Mouse (Mus musculus): ENCODE data around the gene Ccdc40. TPM values are rescaled to one million over a fixed set of nuclear protein-coding genes. Genes with fewer than 3 reads are reported as not detected.

Ccdc40 gene
- polyA plus RNA-seq, 1 experiment from 2014 or later, result 0.13 TPM

DNA sequence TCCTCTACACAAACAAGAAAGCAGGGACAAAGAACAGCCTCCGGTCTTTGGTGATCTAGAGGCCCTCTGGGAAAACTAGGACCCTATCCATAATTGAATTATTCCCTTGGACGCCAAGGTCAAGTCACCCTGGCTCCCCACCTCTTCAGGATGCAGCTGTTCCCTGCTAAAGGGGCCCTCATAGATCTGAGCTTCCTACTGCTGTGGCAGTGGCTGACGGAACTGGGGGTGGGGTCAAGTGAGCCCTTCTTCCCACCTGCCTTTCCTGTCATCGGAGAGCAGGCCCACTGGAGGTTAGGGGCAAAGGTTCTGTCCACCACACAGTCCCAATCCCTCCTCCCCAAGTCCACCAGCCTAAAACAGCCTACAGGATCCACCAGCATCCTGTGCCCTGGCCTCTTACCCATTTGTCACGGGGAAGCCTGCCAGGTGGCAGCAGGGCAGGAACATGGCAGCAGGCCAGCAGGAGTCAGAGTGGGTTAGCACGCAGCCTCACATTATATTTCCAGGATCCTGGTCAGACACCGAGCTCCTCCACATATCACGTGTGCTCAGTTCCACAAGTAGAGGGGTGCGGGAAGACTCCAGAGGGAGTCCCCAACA is 12.4 kb upstream of the Ccdc40 start:
- DNase-seq (ENCODE audit: low read depth, low spot score), result no peak
- H3K27me3 ChIP-seq, result no peaks in the 10 kb centered on the region
- POLR2A ChIA-PET, result no interaction called here
- TF ChIP-seq CTCF (IDR thresholded peaks at IDR 0.05), result no peak
- in situ Hi-C loops (cut with MboI; ENCODE audit: low pct_unique_long_range_greater_than_20kb), result no loop called here
- no peak for ATAC-seq
- CTCF ChIA-PET, result interaction anchor here (0.9 to 3.3 kb wide), 5 partner anchors 9 to 51 kb away, joined by 3 to 22 read pairs (median 4); partner anchors contain the start of gene Gaa

GRCm38 (mm10) chr11:119217861-119218260 is 10.5 kb upstream of the Ccdc40 start:
- POLR2A ChIA-PET, result no interaction called here
- no peaks in the 10 kb centered on the region for H3K27me3 ChIP-seq
- CTCF ChIA-PET, result interaction anchor here (2.6 kb wide), 1 partner anchor 12 kb away, joined by 10 read pairs; no protein-coding TSS in a partner anchor
- TF ChIP-seq CTCF (IDR thresholded peaks at IDR 0.05), result no peak
- no peak for ATAC-seq
- DNase-seq (ENCODE audit: low read depth, low spot score), result no peak
- in situ Hi-C loops (cut with MboI; ENCODE audit: low pct_unique_long_range_greater_than_20kb), result no loop called here

- DNase-seq (ENCODE audit: low read depth, low spot score), result no peak
- in situ Hi-C loops (cut with MboI; ENCODE audit: low pct_unique_long_range_greater_than_20kb), result no loop called here
- TF ChIP-seq CTCF (IDR thresholded peaks at IDR 0.05), result no peak
- H3K27me3 ChIP-seq, result no peaks in the 10 kb centered on the region
- ChIA-PET CTCF (interaction anchor here (1.2 to 2.6 kb wide), 2 partner anchors 13 to 14 kb away, joined by 5 to 10 read pairs; no protein-coding TSS in a partner anchor), POLR2A (no interaction called here)
- no peak for ATAC-seq
These were observed 8.4 kb upstream of the Ccdc40 start for GRCm38 (mm10) chr11:119219816-119220465.

- ChIA-PET CTCF (interaction anchor here (1.0 kb wide), 1 partner anchor 15 kb away, joined by 4 read pairs; no protein-coding TSS in a partner anchor), POLR2A (interaction anchor here (1.0 kb wide), 1 partner anchor 13 kb away, joined by 3 read pairs; no protein-coding TSS in a partner anchor)
- in situ Hi-C loops (cut with MboI; ENCODE audit: low pct_unique_long_range_greater_than_20kb), result no loop called here
- ATAC-seq, result no peak
- no peaks in the 10 kb centered on the region for H3K27me3 ChIP-seq
- no peak for DNase-seq (ENCODE audit: low read depth, low spot score)
- TF ChIP-seq CTCF (IDR thresholded peaks at IDR 0.05), result no peak
These were observed 6.4 kb upstream of the Ccdc40 start for GRCm38 (mm10) chr11:119221812-119222510.

DNA sequence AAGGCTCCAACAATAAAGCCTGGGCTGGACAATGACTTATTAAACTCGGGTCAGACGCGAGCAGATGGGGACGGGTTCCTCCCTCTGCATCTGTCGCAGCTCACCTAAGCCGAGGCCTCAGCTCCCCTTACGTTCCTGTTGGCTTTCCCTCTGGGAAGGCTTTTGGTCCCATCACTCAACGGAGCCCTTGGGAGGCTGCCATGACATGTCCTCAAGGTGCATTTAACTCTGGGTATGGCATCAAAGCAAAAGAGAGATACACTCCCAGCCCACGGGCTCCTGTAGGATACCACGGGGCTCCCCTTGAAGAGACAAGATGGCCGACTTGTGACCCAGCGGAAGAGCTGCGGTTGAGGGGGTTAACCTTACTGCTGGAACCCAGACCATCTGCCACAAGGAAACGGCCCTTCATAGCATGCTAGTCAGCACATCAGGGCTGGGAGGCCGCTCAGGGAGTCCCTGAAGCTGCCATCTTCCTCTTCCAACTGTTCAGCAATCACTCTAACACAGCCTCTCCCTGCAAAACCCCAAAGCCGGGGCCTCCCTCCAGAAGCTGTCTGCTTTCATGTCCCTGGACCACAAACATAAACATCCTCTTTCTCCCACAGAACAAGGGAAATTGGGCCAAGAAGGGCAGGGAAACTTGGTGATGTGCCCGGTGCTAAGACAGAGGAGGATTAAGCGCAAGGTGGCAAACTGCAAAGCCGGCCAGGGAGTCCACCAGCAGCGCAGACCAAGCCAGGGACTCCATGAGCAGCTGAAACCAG is 5.1 kb upstream of the Ccdc40 start:
- DNase-seq (ENCODE audit: low read depth, low spot score), result no peak
- ChIA-PET POLR2A (no interaction called here), CTCF (interaction anchor here (3.1 kb wide), 1 partner anchor 17 kb away, joined by 13 read pairs; no protein-coding TSS in a partner anchor)
- in situ Hi-C loops (cut with MboI; ENCODE audit: low pct_unique_long_range_greater_than_20kb), result no loop called here
- no peak for TF ChIP-seq CTCF (IDR thresholded peaks at IDR 0.05)
- no peaks in the 10 kb centered on the region for H3K27me3 ChIP-seq
- ATAC-seq, result no peak

DNA sequence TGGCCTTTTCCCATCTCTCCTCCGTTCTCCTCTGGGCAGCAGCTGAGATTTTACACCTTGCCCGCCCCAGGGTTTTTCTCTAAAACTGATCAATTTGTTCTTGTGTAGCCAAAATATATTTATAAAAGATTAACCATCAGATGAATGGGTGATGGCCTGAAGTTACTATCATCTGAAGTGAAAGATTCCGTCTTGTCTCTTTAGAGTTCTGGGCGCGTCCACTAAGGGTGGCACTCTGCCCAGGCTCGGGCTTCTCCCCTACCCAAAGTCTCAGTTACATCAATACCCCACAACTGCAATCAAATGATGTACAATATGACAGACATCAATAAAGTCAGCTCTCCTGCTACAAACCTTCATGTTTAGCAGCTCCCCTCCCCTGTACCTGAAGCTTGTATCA is 3.4 kb upstream of the Ccdc40 start:
- CTCF ChIA-PET, result interaction anchor here (0.8 to 3.1 kb wide), 2 partner anchors 9 to 18 kb away, joined by 4 to 13 read pairs; no protein-coding TSS in a partner anchor
- POLR2A ChIA-PET, result interaction anchor here (0.8 kb wide), 1 partner anchor 9 kb away, joined by 3 read pairs; no protein-coding TSS in a partner anchor
- no peak for ATAC-seq
- in situ Hi-C loops (cut with MboI; ENCODE audit: low pct_unique_long_range_greater_than_20kb), result no loop called here
- no peak for TF ChIP-seq CTCF (IDR thresholded peaks at IDR 0.05)
- no peaks in the 10 kb centered on the region for H3K27me3 ChIP-seq
- no peak for DNase-seq (ENCODE audit: low read depth, low spot score)

GRCm38 (mm10) chr11:119225634-119226033 is 2.7 kb upstream of the Ccdc40 start:
- no peak for DNase-seq (ENCODE audit: low read depth, low spot score)
- no peak for ATAC-seq
- ChIA-PET POLR2A (interaction anchor here (0.8 kb wide), 1 partner anchor 9 kb away, joined by 3 read pairs; no protein-coding TSS in a partner anchor), CTCF (interaction anchor here (3.1 kb wide), 1 partner anchor 19 kb away, joined by 13 read pairs; no protein-coding TSS in a partner anchor)
- in situ Hi-C loops (cut with MboI; ENCODE audit: low pct_unique_long_range_greater_than_20kb), result no loop called here
- H3K27me3 ChIP-seq, result peaks cover 5% of the 10 kb centered on the region
- no peak for TF ChIP-seq CTCF (IDR thresholded peaks at IDR 0.05)

- peaks cover 8% of the 10 kb centered on the region for H3K27me3 ChIP-seq
- ATAC-seq (no peak), DNase-seq (ENCODE audit: low read depth, low spot score) (no peak)
- ChIA-PET CTCF (interaction anchor here (0.8 to 1.5 kb wide), 4 partner anchors 8 to 24 kb away, joined by 3 to 10 read pairs (median 4); no protein-coding TSS in a partner anchor), POLR2A (interaction anchor here (1.6 kb wide), 1 partner anchor 21 kb away, joined by 4 read pairs; no protein-coding TSS in a partner anchor)
- in situ Hi-C loops (cut with MboI; ENCODE audit: low pct_unique_long_range_greater_than_20kb), result no loop called here
- TF ChIP-seq CTCF (IDR thresholded peaks at IDR 0.05), result no peak
These were observed 781 bp upstream of the Ccdc40 start for GRCm38 (mm10) chr11:119227591-119227990.

DNA sequence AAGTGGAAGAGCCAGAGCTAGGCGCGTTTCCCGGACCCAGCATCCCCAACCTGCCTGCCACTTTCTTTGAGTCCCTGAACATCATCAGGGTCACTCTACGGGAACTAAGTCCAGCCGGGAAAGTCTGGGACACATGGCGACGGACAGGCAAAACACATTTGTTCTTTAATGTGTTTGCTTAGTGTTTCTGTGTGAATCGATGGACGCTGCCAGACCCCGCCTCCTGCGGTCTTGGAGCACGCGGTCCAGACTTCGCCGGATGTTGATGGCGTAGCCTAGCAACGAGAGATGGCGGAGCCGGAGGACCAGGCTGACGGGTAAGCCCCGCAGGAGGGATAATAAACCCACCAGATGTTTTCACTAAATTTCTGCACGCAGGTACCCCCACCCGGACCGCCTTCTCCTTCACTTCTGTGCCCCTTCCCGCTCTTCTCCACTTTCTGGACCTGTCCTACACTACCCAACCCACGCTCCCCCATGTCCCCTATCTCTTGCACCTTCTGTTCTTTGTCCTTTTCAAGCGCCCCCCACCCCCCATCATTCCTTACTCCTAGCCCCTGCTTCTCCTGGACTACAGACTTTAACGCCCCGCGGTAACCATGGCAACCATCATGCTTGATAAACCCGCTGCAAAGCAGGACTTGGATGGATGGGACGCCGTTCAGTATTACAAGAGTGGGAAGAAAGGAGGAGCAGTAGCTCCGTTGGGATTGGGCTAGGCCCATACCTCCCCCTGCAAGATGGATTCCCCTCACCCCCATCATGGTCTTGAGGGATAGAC is 664 bp downstream of the Ccdc40 start:
- ATAC-seq (peak; percentile 41), DNase-seq (ENCODE audit: low read depth, low spot score) (no peak)
- TF ChIP-seq CTCF (IDR thresholded peaks at IDR 0.05), result no peak
- in situ Hi-C loops (cut with MboI; ENCODE audit: low pct_unique_long_range_greater_than_20kb), result no loop called here
- CTCF ChIA-PET, result no interaction called here
- peaks cover 8% of the 10 kb centered on the region for H3K27me3 ChIP-seq
- POLR2A ChIA-PET, result interaction anchor here (0.6 kb wide), 1 partner anchor 39 kb away, joined by 3 read pairs; no protein-coding TSS in a partner anchor

All from Patski (cell line).